Mouse (Mus musculus): ENCODE data around the gene Nlk.

GRCm38 (mm10) chr11:78690547-78690946, 6.6 kb downstream of the Nlk start:
- TF ChIP-seq POLR2A (IDR thresholded peaks at IDR 0.05; ENCODE audit: borderline replicate concordance, control insufficient read depth, low read depth, low read length) (no peak), CTCF (IDR thresholded peaks at IDR 0.05; ENCODE audit: control insufficient read depth, insufficient read depth, low read length) (no peak)

All from bone marrow, adult 2 months (tissue).